Mouse (Mus musculus) small intestine, adult 2 months (tissue): ENCODE measurements around the gene Nkain2.

Experiments used
- CTCF ChIP-seq: fragments of 200-500 bp; IDR thresholded peaks from 2 replicates; pipeline ENCODE4 v1.5.1; 2012; ENCODE audit warnings: low read depth, mild to moderate bottlenecking, control low read depth, inconsistent platforms, low read length, moderate library complexity, mixed read lengths; ENCODE audit not compliant: insufficient replicate concordance, insufficient read length; ENCODE audit errors: extremely low read depth
- POLR2A ChIP-seq: fragments of 200-500 bp; IDR thresholded peaks from 2 replicates; pipeline ENCODE4 v1.6.1; 2012; ENCODE audit warnings: low read depth, mild to moderate bottlenecking, control low read depth, inconsistent platforms, low read length, moderate library complexity

GRCm38 (mm10) chr10:32939853-32940252, 49.6 kb upstream of the Nkain2 start:
- no peak for TF ChIP-seq POLR2A
- TF ChIP-seq CTCF: no peak
